Mouse (Mus musculus) ovary, postnatal 36 days (tissue): ENCODE results near the gene Gm7138.
"Not testable (repeated sequence)": the region's sequence is repeated elsewhere in the genome, so short reads cannot be mapped to it uniquely, and the experiment has no call there.

Source experiments
- DNase-seq: peaks from one replicate; pipeline ENCODE4 v3.0.0; 2022; ENCODE audit warnings: low spot score, mixed read lengths

Gene Gm7138

DNA sequence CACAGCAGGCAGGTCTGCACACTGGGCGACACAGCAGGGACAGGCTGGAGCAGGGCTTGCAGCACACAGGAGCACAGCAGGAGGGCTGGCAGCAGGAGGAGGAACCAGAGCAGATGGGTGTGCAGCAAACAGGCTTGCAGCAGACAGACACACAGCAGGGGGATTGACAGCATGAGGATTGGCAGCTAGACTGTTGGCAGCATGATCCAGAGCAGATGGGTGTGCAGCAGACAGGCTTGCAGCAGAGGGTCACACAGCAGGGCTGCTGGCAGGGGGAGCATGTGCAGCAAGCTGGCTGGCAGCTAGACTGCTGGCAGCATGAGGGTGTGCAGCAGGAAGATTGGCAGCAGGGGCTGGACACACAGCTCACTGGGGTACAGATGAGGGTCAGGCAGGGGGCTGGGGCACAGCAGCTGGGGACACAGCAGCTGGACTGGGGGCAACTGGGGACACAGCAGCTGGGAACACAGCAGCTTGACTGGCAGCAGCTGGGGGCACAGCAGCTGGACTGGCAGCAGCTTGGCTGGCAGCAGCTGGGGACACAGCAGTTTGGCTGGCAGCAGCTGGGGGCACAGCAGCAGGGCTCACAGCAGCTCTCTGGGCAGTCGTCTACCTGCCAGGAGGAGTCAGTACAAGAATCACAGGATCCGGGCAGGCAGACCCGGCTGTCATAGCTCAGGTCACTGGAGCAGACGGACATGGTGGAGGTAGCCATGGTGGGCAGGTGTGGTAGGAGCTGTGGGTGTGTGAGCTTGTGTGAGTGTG, 34.6 kb downstream of the Gm7138 start, which contains the start of gene Gm18596:
Gm18596 (minus strand) TSS at position 715 of the 765 bp plus-strand sequence.
- not testable (repeated sequence) for DNase-seq

DNA sequence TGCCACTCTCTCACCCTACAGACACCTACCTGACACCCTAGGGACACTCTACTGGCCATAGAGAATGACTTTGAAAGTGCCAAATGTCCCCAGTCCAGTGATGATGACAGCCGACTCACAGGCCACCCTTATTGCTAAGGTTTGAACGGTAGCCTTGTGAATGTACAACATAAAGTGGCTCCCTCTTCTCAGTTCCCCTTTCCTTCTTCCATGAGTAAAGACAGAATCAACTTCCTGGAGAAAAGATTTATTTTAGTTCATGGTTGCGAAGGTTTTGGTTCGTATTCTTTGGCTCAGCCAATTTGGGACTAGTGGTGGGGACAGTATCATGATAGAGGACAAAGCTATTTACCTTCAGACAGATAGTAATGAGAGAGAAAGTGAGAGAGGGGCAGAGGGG, 37.8 kb downstream of the Gm7138 start:
- DNase-seq: no peak

- DNase-seq: no peak
Observed at GRCm38 (mm10) chr10:77735928-77736327, 40.8 kb downstream of the Gm7138 start.

- no peak for DNase-seq
Observed at GRCm38 (mm10) chr10:77729241-77729640, 47.5 kb downstream of the Gm7138 start.

- DNase-seq: no peak
Observed at GRCm38 (mm10) chr10:77728280-77728679, 48.5 kb downstream of the Gm7138 start.
